Mouse (Mus musculus): ENCODE results near the gene Atp13a1. TPM values are rescaled to one million over a fixed set of nuclear protein-coding genes. Genes with fewer than 3 reads are reported as not detected.
A peak's percentile ranks its signal among the peaks of the same experiment; 100 is the strongest.

Atp13a1 gene
- total RNA-seq, 2 experiments from 2014 or later = 10.1 to 10.6 TPM

- intact Hi-C loops (cut with DNase I) = loop anchor here (10.0 kb wide), 1 partner anchor 142 kb away; the partner anchor contains the start of gene Zfp964
- DNase-seq = peak in 1 of 2 experiments; percentile 8
These were observed 5.9 kb downstream of the Atp13a1 start for GRCm38 (mm10) chr8:69796721-69797345.

GRCm38 (mm10) chr8:69797661-69798060, 6.7 kb downstream of the Atp13a1 start:
- intact Hi-C loops (cut with DNase I) = loop anchor here (10.0 kb wide), 1 partner anchor 143 kb away; the partner anchor contains the start of gene Zfp964
- peak in 1 of 2 experiments; percentile 11 for DNase-seq

- peak in 1 of 2 experiments; percentile 10 for DNase-seq
- intact Hi-C loops (cut with DNase I) = loop anchor here (10.0 kb wide), 1 partner anchor 144 kb away; the partner anchor contains the start of gene Zfp964
These were observed 8.3 kb downstream of the Atp13a1 start for GRCm38 (mm10) chr8:69799261-69799660.

GRCm38 (mm10) chr8:69799946-69800345, 9.0 kb downstream of the Atp13a1 start:
- intact Hi-C loops (cut with DNase I) = loop anchor here (10.0 kb wide), 1 partner anchor 145 kb away; the partner anchor contains the start of gene Zfp964
- peak in 1 of 2 experiments; percentile 9 for DNase-seq

GRCm38 (mm10) chr8:69801796-69802195, 10.8 kb downstream of the Atp13a1 start:
- intact Hi-C loops (cut with DNase I) = no loop called here
- peak in 1 of 2 experiments; percentile 3 for DNase-seq

- peak in 1 of 2 experiments; percentile 4 for DNase-seq
These were observed 11.3 kb downstream of the Atp13a1 start for GRCm38 (mm10) chr8:69802216-69802615.

GRCm38 (mm10) chr8:69803366-69803765, 12.4 kb downstream of the Atp13a1 start:
- peak in 1 of 2 experiments; percentile 3 for DNase-seq

More at GRCm38 (mm10) chr8:69802216-69802615, 11.3 kb downstream of the Atp13a1 start:
- intact Hi-C loops (cut with DNase I) = no loop called here

GRCm38 (mm10) chr8:69804537-69804936, 13.6 kb downstream of the Atp13a1 start:
- no peak for DNase-seq
- intact Hi-C loops (cut with DNase I) = no loop called here

More at GRCm38 (mm10) chr8:69803366-69803765, 12.4 kb downstream of the Atp13a1 start:
- intact Hi-C loops (cut with DNase I) = no loop called here

GRCm38 (mm10) chr8:69805086-69805485, 14.1 kb downstream of the Atp13a1 start:
- DNase-seq = no peak

GRCm38 (mm10) chr8:69805491-69805890, 14.5 kb downstream of the Atp13a1 start:
- intact Hi-C loops (cut with DNase I) = no loop called here
- peak in 1 of 2 experiments; percentile 10 for DNase-seq

More at GRCm38 (mm10) chr8:69805086-69805485, 14.1 kb downstream of the Atp13a1 start:
- intact Hi-C loops (cut with DNase I) = no loop called here

- intact Hi-C loops (cut with DNase I) = no loop called here
- DNase-seq = no peak
These were observed 16.3 kb downstream of the Atp13a1 start for GRCm38 (mm10) chr8:69807236-69807635.

GRCm38 (mm10) chr8:69808094-69808863, 17.3 kb downstream of the Atp13a1 start, which contains the start of gene Gmip:
Gene Gmip, plus strand, starts transcription at chr8:69808679.
- intact Hi-C loops (cut with DNase I) = no loop called here

GRCm38 (mm10) chr8:69808864-69809403, 18.0 kb downstream of the Atp13a1 start:
- no peak for DNase-seq
- intact Hi-C loops (cut with DNase I) = no loop called here

More at GRCm38 (mm10) chr8:69808094-69808863, 17.3 kb downstream of the Atp13a1 start, which contains the start of gene Gmip:
- DNase-seq = peak; percentile 64 to 73

GRCm38 (mm10) chr8:69809820-69810219, 18.9 kb downstream of the Atp13a1 start:
- intact Hi-C loops (cut with DNase I) = no loop called here
- DNase-seq = no peak

- DNase-seq = no peak
- intact Hi-C loops (cut with DNase I) = no loop called here
These were observed 23.9 kb downstream of the Atp13a1 start for GRCm38 (mm10) chr8:69814881-69815280.

GRCm38 (mm10) chr8:69815396-69815795, 24.4 kb downstream of the Atp13a1 start:
- intact Hi-C loops (cut with DNase I) = no loop called here
- no peak for DNase-seq

GRCm38 (mm10) chr8:69820466-69820865, 29.5 kb downstream of the Atp13a1 start:
- intact Hi-C loops (cut with DNase I) = no loop called here
- DNase-seq = no peak

- intact Hi-C loops (cut with DNase I) = no loop called here
- no peak for DNase-seq
These were observed 31.0 kb downstream of the Atp13a1 start for GRCm38 (mm10) chr8:69821971-69822385.

- no peak for DNase-seq
- intact Hi-C loops (cut with DNase I) = no loop called here
These were observed 31.6 kb downstream of the Atp13a1 start, which contains the start of gene Lpar2 for GRCm38 (mm10) chr8:69822386-69823191. Gene Lpar2, plus strand, starts transcription at chr8:69822429.

- no peak for DNase-seq
These were observed 35.4 kb downstream of the Atp13a1 start for GRCm38 (mm10) chr8:69826371-69826770.

More at GRCm38 (mm10) chr8:69826371-69826770, 35.4 kb downstream of the Atp13a1 start:
- intact Hi-C loops (cut with DNase I) = no loop called here

Measured in gastrocnemius, postnatal 36 days (tissue).